Mouse (Mus musculus) embryonic facial prominence, embryonic 11.5 days (tissue): Measurements from ENCODE around the gene Sdr39u1. TPM values are rescaled to one million over a fixed set of nuclear protein-coding genes. Genes with fewer than 3 reads are reported as not detected.
A peak's percentile ranks its signal among the peaks of the same experiment; 100 is the strongest.

ENCODE experiments used
- ATAC-seq: fragments of 200-750 bp; cut with Nextera tagmentation; replicated peaks from 2 replicates; pipeline ENCODE4 v1.8.0; 2017; ENCODE audit warnings: low read depth; ENCODE audit not compliant: insufficient number of reproducible peaks, low FRiP score, low TSS enrichment
- DNase-seq: peaks from one replicate; pipeline ENCODE4 v3.0.0-alpha.2; 2015; ENCODE audit warnings: low spot score
- H3K27ac ChIP-seq: fragments of 300-500 bp; sonication (generic); replicated peaks from 2 replicates; pipeline ENCODE4 v1.5.1; 2014; ENCODE audit warnings: mild to moderate bottlenecking, low read depth, low read length, control low read depth
- H3K27me3 ChIP-seq: fragments of 300-500 bp; sonication (generic); 2 replicates; pipeline ENCODE4 v1.6.1; 2014; ENCODE audit warnings: mild to moderate bottlenecking, low read length, moderate library complexity, mixed read lengths; ENCODE audit not compliant: control insufficient read depth, insufficient read depth
- H3K36me3 ChIP-seq: fragments of 300-500 bp; sonication (generic); replicated peaks from 2 replicates; pipeline ENCODE4 v1.6.1; 2014; ENCODE audit warnings: low read depth, mild to moderate bottlenecking, low read length, moderate library complexity, mixed read lengths; ENCODE audit not compliant: control insufficient read depth, insufficient read depth
- H3K4me1 ChIP-seq: fragments of 300-500 bp; sonication (generic); 2 replicates; pipeline ENCODE4 v1.6.1; 2014; ENCODE audit warnings: low read length, mixed read lengths; ENCODE audit not compliant: control insufficient read depth, insufficient read depth
- H3K4me2 ChIP-seq: fragments of 300-500 bp; sonication (generic); 2 replicates; pipeline ENCODE4 v1.6.1; 2014; ENCODE audit warnings: low read depth, mild to moderate bottlenecking, control low read depth, low read length, moderate library complexity
- H3K4me3 ChIP-seq: fragments of 300-500 bp; sonication (generic); 2 replicates; pipeline ENCODE4 v1.5.1; 2014; ENCODE audit warnings: low read depth, low read length, control low read depth
- H3K9ac ChIP-seq: fragments of 300-500 bp; sonication (generic); replicated peaks from 2 replicates; pipeline ENCODE4 v1.6.1; 2014; ENCODE audit warnings: mild to moderate bottlenecking, control low read depth, low read length
- H3K9me3 ChIP-seq: fragments of 300-500 bp; sonication (generic); replicated peaks from 2 replicates; pipeline ENCODE4 v1.6.1; 2016; ENCODE audit warnings: mild to moderate bottlenecking, low read length, inconsistent platforms, mixed read lengths; ENCODE audit not compliant: control insufficient read depth
- WGBS: fragments of 180-500 bp; shearing (Covaris S2); extraction: QIAGEN DNeasy Blood & Tissue Kit; methylation state at CpG from one replicate; pipeline ENCODE4 v1.1.7; 2014; 5-methylcytosine and 5-hydroxymethylcytosine counted together
- polyA plus RNA-seq: library from polyadenylated mRNA; unstranded; fragments of >200 nt; fragmentation: Nextera tagmentation; extraction: Ambion mirVana; gene quantifications from 2 replicates; pipeline ENCODE4 v1.2.1, GENCODE M21; 2014

Sdr39u1 gene
- polyA plus RNA-seq, 1 experiment from 2014 or later: 55.7 TPM

DNA sequence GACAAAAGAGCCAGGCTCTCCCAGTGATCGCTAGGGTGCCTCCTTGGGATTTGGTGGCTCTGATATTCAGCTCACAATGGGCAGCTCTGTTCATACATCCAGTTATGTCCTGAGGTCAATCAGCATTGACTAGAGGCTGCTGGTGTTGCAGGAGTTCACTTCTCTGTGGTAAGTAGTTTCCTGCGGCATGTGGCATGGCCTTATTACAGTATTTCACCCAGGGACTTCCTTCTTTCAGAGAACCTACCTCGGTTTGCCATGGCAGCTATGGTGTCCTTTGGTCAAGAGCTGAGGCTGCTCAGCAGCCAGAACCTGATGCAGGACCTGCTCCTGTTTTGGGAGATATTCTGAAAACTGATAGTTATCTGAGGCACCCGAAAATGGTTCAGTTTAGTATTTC, 26.8 kb upstream of the Sdr39u1 start:
- H3K9ac ChIP-seq: no peak overlapping the region
- no peaks in the 10 kb centered on the region for H3K27me3 ChIP-seq
- 81% methylated on average over 4 of the region's 4 CpGs for WGBS
- no peaks in the 10 kb centered on the region for H3K9me3 ChIP-seq
- no peaks in the 10 kb centered on the region for H3K36me3 ChIP-seq
- no peaks in the 10 kb centered on the region for H3K4me1 ChIP-seq
- no peak for ATAC-seq
- H3K4me2 ChIP-seq: no peak overlapping the region
- DNase-seq: no peak
- no peak overlapping the region for H3K4me3 ChIP-seq
- no peak overlapping the region for H3K27ac ChIP-seq

DNA sequence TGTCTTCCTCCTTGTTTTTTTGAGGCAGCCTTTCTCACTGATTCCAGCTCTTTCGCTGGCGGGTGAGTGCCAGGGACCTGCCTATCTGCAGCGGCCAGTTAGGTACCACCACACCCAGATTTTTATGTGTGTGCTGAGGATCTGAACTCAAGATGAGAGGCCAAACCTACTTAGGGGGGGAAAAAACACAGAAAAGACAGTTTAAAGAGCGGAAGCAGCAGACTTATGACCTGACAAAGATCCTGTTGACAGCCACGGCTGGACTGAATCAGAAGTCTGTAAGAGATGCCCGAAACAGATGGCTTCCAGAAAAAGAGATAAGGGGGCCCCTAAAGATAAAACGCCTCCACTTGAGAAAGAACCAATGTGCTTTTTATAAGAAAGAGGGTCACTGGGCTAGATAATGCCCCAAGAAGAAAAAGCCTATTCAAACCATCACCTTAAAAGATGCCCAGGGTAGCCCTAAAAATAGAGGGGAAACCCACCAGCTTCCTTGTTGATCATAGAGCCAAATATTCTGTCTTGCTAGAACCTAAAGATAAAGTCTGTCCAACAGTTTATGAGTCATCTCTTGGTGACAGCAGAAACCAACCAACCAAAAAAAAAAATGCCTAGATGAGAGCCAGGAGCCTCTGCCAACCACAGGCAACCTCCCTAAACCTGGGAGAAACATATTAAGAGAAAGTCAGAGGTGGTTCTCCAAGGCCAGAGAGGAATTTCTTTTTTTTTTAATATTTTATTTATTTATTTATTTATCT, 22.6 kb upstream of the Sdr39u1 start:
- Histone ChIP-seq H3K36me3 (no peaks in the 10 kb centered on the region), H3K4me3 (no peak overlapping the region), H3K27ac (no peak overlapping the region), H3K27me3 (no peaks in the 10 kb centered on the region), H3K9me3 (no peaks in the 10 kb centered on the region), H3K4me2 (no peak overlapping the region), H3K4me1 (no peaks in the 10 kb centered on the region), H3K9ac (no peak overlapping the region)
- 70% methylated on average over 7 of the region's 7 CpGs for WGBS
- no peak for DNase-seq
- ATAC-seq: no peak

DNA sequence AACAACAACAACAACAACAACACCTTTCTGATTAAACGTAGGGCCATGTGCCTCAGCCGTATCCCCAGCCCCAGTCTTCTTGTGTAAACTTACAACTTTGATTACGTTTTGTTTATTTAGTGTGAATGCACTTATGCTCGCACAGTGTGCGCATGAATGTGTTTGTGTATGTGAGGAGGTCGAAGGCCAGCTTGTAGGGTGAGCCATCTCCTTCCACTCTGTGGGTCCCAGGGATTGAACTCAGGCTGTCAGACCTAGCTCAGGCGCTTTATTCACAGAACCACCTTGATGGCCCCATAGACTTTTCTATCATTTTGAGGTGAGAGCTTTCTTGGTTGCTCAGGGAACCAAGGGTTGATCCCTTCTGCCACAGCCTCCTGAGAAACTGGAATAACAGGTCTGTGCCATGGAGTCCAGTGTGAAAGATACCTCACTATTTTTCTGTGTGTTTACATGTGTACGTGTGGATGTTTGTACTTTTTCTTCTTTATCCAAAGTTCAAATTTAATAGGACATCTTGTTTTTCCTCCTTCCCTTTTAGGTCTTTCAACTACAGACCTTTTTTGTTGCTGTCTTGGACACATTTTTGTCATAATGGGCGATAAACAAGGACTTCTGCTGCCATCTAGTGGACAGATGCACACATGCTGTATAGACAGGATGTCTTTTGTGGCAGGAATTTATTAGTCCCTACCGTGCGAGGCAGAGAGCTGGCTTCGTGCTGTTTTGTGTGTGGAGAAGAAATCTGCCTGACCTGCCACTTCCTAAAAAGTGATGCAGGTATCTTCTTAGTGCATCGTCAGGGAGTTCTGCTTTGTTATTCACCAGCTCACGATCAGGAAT, 18.4 kb upstream of the Sdr39u1 start:
- 38% methylated on average over 14 of the region's 14 CpGs for WGBS
- Histone ChIP-seq H3K9ac (no peak overlapping the region), H3K27me3 (no peaks in the 10 kb centered on the region), H3K4me1 (no peaks in the 10 kb centered on the region), H3K36me3 (no peaks in the 10 kb centered on the region), H3K4me3 (no peak overlapping the region), H3K4me2 (no peak overlapping the region), H3K27ac (no peak overlapping the region), H3K9me3 (no peaks in the 10 kb centered on the region)
- ATAC-seq (peak; percentile 74), DNase-seq (peak; percentile 96)

DNA sequence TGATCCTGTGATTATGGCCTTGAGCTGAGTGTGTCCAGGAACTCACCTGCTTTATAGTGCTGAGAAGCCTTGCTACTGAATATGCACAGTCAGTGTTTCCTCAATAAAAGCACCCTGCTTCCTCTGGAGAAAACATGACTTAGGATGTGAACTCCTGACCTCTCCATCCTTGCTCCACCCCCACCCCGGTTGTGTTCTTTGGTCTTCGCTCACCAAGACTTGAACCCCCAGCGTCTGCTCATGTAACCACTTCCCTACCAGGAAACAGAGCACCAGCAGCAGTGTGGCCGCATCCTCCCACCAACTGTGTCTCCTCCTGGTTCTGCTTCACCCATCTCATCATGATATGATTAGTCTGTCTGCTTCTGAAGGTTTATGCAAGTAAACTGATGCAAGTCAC, 13.3 kb upstream of the Sdr39u1 start:
- Histone ChIP-seq H3K4me3 (no peak overlapping the region), H3K9me3 (no peaks in the 10 kb centered on the region), H3K27me3 (no peaks in the 10 kb centered on the region), H3K4me1 (no peaks in the 10 kb centered on the region), H3K4me2 (no peak overlapping the region), H3K9ac (no peak overlapping the region), H3K36me3 (no peaks in the 10 kb centered on the region), H3K27ac (no peak overlapping the region)
- 47% methylated on average over 4 of the region's 4 CpGs for WGBS
- no peak for ATAC-seq
- no peak for DNase-seq

DNA sequence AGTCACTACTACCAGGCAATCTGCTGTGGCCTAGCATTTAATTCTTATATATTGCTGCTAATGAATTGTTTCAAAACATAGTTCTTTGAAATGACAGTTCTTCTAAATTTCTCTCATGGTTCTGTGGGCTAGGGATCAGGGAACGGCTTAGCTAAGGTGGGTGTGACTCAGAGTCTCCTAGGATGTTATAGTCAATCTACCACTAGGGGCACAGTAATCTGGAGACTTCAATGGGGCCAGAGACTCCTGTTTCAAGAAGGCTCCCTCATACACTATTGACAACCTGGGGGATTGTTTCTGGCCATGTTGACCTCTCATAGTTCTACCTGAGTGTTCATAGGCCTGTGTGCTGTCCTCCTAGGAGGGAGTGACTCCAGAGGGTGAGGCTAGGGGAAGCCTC, 5.4 kb upstream of the Sdr39u1 start:
- Histone ChIP-seq H3K27me3 (no peaks in the 10 kb centered on the region), H3K36me3 (no peaks in the 10 kb centered on the region), H3K9me3 (no peaks in the 10 kb centered on the region), H3K4me1 (no peaks in the 10 kb centered on the region), H3K27ac (no peak overlapping the region), H3K4me3 (no peak overlapping the region), H3K4me2 (no peak overlapping the region), H3K9ac (no peak overlapping the region)
- WGBS: 31% methylated on average over 1 of the region's 1 CpGs
- DNase-seq (no peak), ATAC-seq (no peak)

DNA sequence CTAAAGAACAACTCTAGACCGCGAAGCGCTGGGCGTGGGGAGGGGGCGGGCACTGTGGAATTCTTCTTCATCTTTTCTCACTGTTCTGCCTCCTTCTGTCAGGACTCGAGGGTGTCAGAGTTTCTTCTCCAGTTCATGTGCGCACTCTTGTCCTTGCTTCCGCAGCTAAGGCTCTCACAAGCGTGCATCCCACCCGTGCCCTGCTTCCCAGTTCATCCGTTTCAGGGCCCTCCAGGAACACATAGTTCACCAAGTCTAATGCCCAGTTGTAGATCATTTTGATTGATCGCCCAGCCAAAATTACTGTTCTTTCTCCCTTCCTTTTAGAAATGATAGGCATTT, 292 bp upstream of the Sdr39u1 start:
- Histone ChIP-seq H3K4me2 (peak overlapping the region; percentile 88), H3K9ac (peak overlapping the region; percentile 79), H3K4me1 (no peaks in the 10 kb centered on the region), H3K27ac (peak overlapping the region; percentile 56; the same call in 1 of the 2 replicates), H3K27me3 (no peaks in the 10 kb centered on the region), H3K36me3 (peaks cover 3% of the 10 kb centered on the region; the same call in 1 of the 2 replicates), H3K9me3 (no peaks in the 10 kb centered on the region), H3K4me3 (peak overlapping the region; percentile 42)
- 8% methylated on average over 12 of the region's 12 CpGs for WGBS
- ATAC-seq (no peak; the same call in 1 of the 2 replicates), DNase-seq (no peak)

DNA sequence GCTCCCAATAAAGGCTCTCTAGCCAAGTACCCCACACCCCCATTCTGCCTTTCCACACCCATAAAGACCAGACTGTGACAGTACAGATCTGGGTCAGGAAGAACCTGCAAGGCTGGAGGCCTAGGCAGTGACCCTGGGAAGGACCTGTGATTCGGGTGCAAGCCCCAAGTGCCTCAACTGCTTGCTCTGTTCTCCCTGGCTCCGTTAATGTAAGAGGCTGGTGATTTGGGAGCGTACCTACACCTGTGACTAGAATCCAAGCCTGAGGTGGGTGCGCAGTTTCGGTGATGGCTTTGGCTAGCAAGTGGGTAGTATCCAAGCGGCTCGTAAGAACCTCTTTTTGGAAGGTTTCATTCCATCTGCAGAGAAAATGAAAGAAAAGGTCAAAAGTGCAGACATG, 1.1 kb downstream of the Sdr39u1 start:
- ATAC-seq (no peak), DNase-seq (no peak)
- no peaks in the 10 kb centered on the region for H3K4me1 ChIP-seq
- no peaks in the 10 kb centered on the region for H3K27me3 ChIP-seq
- no peaks in the 10 kb centered on the region for H3K9me3 ChIP-seq
- H3K9ac ChIP-seq: no peak overlapping the region
- no peak overlapping the region; the same call in 1 of the 2 replicates for H3K4me2 ChIP-seq
- H3K27ac ChIP-seq: no peak overlapping the region
- H3K4me3 ChIP-seq: no peak overlapping the region
- 82% methylated on average over 7 of the region's 7 CpGs for WGBS
- H3K36me3 ChIP-seq: peaks cover 7% of the 10 kb centered on the region; the same call in 1 of the 2 replicates

DNA sequence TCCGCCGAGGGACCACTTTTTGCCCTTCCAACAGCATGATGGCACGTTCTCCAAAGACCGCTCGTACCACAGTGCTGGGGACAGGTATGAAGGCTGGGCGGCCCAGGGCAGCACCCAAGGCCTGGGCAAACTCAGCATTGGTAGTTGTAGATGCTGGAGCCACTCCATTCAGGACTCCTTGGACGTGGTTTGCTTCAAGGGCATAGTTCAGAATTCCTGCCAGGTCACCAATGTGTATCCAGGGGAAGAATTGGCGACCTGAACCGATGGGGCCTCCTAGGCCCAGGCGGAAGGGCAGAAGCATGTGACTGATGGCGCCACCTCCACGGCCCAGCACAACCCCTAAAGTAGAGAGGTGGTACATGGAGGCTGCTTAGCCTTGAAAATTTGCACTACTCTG, 2.4 kb downstream of the Sdr39u1 start:
- WGBS: 93% methylated on average over 12 of the region's 12 CpGs

More for the DNA sequence above, 2.4 kb downstream of the Sdr39u1 start:
- ATAC-seq: no peak
- no peak for DNase-seq
- H3K27ac ChIP-seq: no peak overlapping the region
- H3K4me1 ChIP-seq: no peaks in the 10 kb centered on the region
- H3K4me3 ChIP-seq: no peak overlapping the region
- H3K9ac ChIP-seq: no peak overlapping the region
- H3K9me3 ChIP-seq: no peaks in the 10 kb centered on the region
- H3K36me3 ChIP-seq: peaks cover 7% of the 10 kb centered on the region; the same call in 1 of the 2 replicates
- H3K27me3 ChIP-seq: no peaks in the 10 kb centered on the region
- H3K4me2 ChIP-seq: no peak overlapping the region
